ENCODE assay signal across 9 mouse cellular contexts in the genomic region with DNA sequence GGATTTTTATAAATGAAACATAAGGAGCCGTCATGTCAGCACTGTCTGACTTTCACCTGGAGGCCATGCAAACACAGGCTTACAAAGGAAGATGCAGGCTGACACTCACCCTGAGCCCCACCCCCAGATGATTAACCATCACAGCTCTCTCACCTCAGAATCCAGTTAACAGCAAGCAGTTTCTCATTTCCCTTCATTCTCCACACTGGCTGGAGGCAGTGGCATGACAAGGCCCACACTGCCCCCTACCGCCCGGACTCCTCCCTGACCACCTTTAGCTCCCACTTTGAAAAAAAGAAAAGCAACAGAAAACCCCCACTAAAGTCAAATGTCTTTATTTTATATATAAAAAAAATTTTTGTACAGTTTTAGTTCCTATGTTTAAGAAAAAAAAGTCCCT. TPM values are rescaled to one million over a fixed set of nuclear protein-coding genes. Genes with fewer than 3 reads are reported as not detected.
A peak's percentile ranks its signal among the peaks of the same experiment; 100 is the strongest.
DNase-seq lines count a peak whose midpoint lies in the region; ATAC-seq and TF ChIP-seq lines count a peak whose summit lies in the region.
"Had no signal": no experiment of that assay in that cellular context is flagged by ENCODE, and none has a peak within 500 bp of the region (broad histone marks: within the 10 kb centered on the region; RNA-seq: fewer than 3 reads in every experiment).

No protein-coding gene starts in this region.

- TF ChIP-seq EP300 in stomach, postnatal 0 days (optimal IDR thresholded peaks at IDR 0.05), result no peak

- H3K4me2 ChIP-seq in intestine, embryonic 15.5 days (replicated peaks), result no peak overlapping the region
- H3K4me2 ChIP-seq in limb, embryonic 11.5 days (ENCODE audit: low read depth, severe bottlenecking), result no peak overlapping the region
- no peak overlapping the region for H3K4me2 ChIP-seq in stomach, postnatal 0 days (replicated peaks; ENCODE audit: low read depth)

- H3K4me1 ChIP-seq in cerebellum, adult 2 months (ENCODE audit: control insufficient read depth, insufficient read depth, low read length), result 0 out of 2 replicates have a peak, but pooled peaks cover 3% of the 10 kb centered on the region
- no peaks in the 10 kb centered on the region for H3K4me1 ChIP-seq in embryonic fibroblast, embryonic 13.5 days (ENCODE audit: control insufficient read depth, insufficient read depth, low read length)
- no peaks in the 10 kb centered on the region for H3K4me1 ChIP-seq in intestine, embryonic 15.5 days (replicated peaks)
- no peaks in the 10 kb centered on the region for H3K4me1 ChIP-seq in limb, embryonic 11.5 days (ENCODE audit: control insufficient read depth, insufficient read depth, low read length)
- no peaks in the 10 kb centered on the region for H3K4me1 ChIP-seq in stomach, postnatal 0 days (replicated peaks; ENCODE audit: control insufficient read depth, insufficient read depth)

- TF ChIP-seq POLR2A in cerebellum, adult 2 months (IDR thresholded peaks at IDR 0.05; ENCODE audit: borderline replicate concordance, insufficient read depth, low read length), result no peak
- no peak for TF ChIP-seq POLR2A in embryonic fibroblast, embryonic 13.5 days (IDR thresholded peaks at IDR 0.05; ENCODE audit: low read depth, low read length)

- no peak for DNase-seq in cerebellum, adult 2 months
- no peak for DNase-seq in cerebellum, adult 9-11 months
- peak; percentile 75 for DNase-seq in NIH3T3 (ENCODE audit: low read depth)
- peak; percentile 65 for DNase-seq in limb, embryonic 11.5 days (ENCODE audit: low spot score)
- peak; percentile 30 to 72 for DNase-seq in monocyte, adult 2 months (ENCODE audit: low read depth in 1 of 2, low spot score in 2 of 2)
- DNase-seq in stomach, postnatal 0 days (ENCODE audit: low spot score), result peak; percentile 69

- 69% methylated on average over 3 of the region's 3 CpGs for WGBS in cerebellum, adult 2 months
- 47% methylated on average over 3 of the region's 3 CpGs for WGBS in intestine, embryonic 15.5 days
- 57% methylated on average over 3 of the region's 3 CpGs for WGBS in limb, embryonic 11.5 days
- WGBS in stomach, postnatal 0 days, result 52% methylated on average over 3 of the region's 3 CpGs

- no peaks in the 10 kb centered on the region; the same call in 1 of the 2 replicates for H3K36me3 ChIP-seq in intestine, embryonic 15.5 days
- H3K36me3 ChIP-seq in limb, embryonic 11.5 days (ENCODE audit: control insufficient read depth, insufficient read depth, low read length), result peaks cover 6% of the 10 kb centered on the region
- H3K36me3 ChIP-seq in stomach, postnatal 0 days (ENCODE audit: control insufficient read depth, insufficient read depth, low read length), result no peaks in the 10 kb centered on the region; the same call in 1 of the 2 replicates
- H3K36me3 ChIP-seq: G1E had no signal

- TF ChIP-seq CTCF in cerebellum, adult 2 months (IDR thresholded peaks at IDR 0.05; ENCODE audit: borderline replicate concordance, insufficient read depth, low read depth, low read length), result peak; percentile 41; the same call in 1 of the 2 replicates
- TF ChIP-seq CTCF in embryonic fibroblast, embryonic 13.5 days (IDR thresholded peaks at IDR 0.05; ENCODE audit: borderline replicate concordance, insufficient read depth, low read length), result peak; percentile 54
- peak; percentile 70 for TF ChIP-seq CTCF in stomach, postnatal 0 days (IDR thresholded peaks at IDR 0.05; ENCODE audit: low read depth)

- no peaks in the 10 kb centered on the region for H3K9me3 ChIP-seq in intestine, embryonic 15.5 days
- H3K9me3 ChIP-seq in limb, embryonic 11.5 days (ENCODE audit: control insufficient read depth, low read length), result no peaks in the 10 kb centered on the region
- H3K9me3 ChIP-seq in stomach, postnatal 0 days (ENCODE audit: control insufficient read depth, low read length), result no peaks in the 10 kb centered on the region

- no peak overlapping the region for H3K9ac ChIP-seq in intestine, embryonic 15.5 days
- no peak overlapping the region for H3K9ac ChIP-seq in limb, embryonic 11.5 days (ENCODE audit: low read length)
- no peak overlapping the region for H3K9ac ChIP-seq in stomach, postnatal 0 days (ENCODE audit: low read length)

- ATAC-seq in intestine, embryonic 15.5 days, result 0 out of 2 replicates have a peak, but pooled peaks have one; percentile 41
- no peak; the same call in 1 of the 2 replicates for ATAC-seq in limb, embryonic 11.5 days (ENCODE audit: insufficient number of reproducible peaks, low FRiP score, low TSS enrichment, low read depth)
- ATAC-seq in stomach, postnatal 0 days (ENCODE audit: low FRiP score, low TSS enrichment), result 0 out of 2 replicates have a peak, but pooled peaks have one; percentile 47

- H3K4me3 ChIP-seq in cerebellum, adult 2 months (replicated peaks; ENCODE audit: insufficient read depth, low read depth, low read length), result no peak overlapping the region
- H3K4me3 ChIP-seq in embryonic fibroblast, embryonic 13.5 days (ENCODE audit: insufficient read depth, low read length), result no peak overlapping the region
- no peak overlapping the region for H3K4me3 ChIP-seq in intestine, embryonic 15.5 days (replicated peaks)
- no peak overlapping the region for H3K4me3 ChIP-seq in limb, embryonic 11.5 days (ENCODE audit: low read depth, low read length)
- no peak overlapping the region for H3K4me3 ChIP-seq in stomach, postnatal 0 days (ENCODE audit: low read depth, low read length)

- no peaks in the 10 kb centered on the region for H3K27me3 ChIP-seq in cerebellum, adult 2 months (ENCODE audit: control insufficient read depth, insufficient read depth, low read length)
- no peaks in the 10 kb centered on the region for H3K27me3 ChIP-seq in intestine, embryonic 15.5 days (replicated peaks)
- H3K27me3 ChIP-seq in limb, embryonic 11.5 days (ENCODE audit: control insufficient read depth, insufficient read depth, low read length), result no peaks in the 10 kb centered on the region
- H3K27me3 ChIP-seq in stomach, postnatal 0 days (ENCODE audit: control insufficient read depth, insufficient read depth, low read length), result no peaks in the 10 kb centered on the region

- H3K27ac ChIP-seq in cerebellum, adult 2 months (ENCODE audit: insufficient read depth, low read length), result no peak overlapping the region
- no peak overlapping the region for H3K27ac ChIP-seq in embryonic fibroblast, embryonic 13.5 days (ENCODE audit: insufficient read depth, low read length)
- no peak overlapping the region for H3K27ac ChIP-seq in intestine, embryonic 15.5 days
- no peak overlapping the region for H3K27ac ChIP-seq in limb, embryonic 11.5 days (replicated peaks; ENCODE audit: low read depth, low read length)
- no peak overlapping the region for H3K27ac ChIP-seq in stomach, postnatal 0 days (replicated peaks)

RNA-seq across cellular contexts. Expression of gene Vangl2, which starts 27.6 kb away (rescaled TPM):
- 10.5 and 13.1 TPM in 2 replicates for polyA plus RNA-seq in cerebellum, adult 2 months (2012; rRNA removed)
- 9.1 and 12.3 TPM in 2 replicates for polyA plus RNA-seq in embryonic fibroblast, embryonic 13.5 days (2011; ENCODE audit: insufficient read length, low read depth, missing spikeins)
- 8.9 and 10.1 TPM in 2 replicates for polyA plus RNA-seq in intestine, embryonic 15.5 days (2015; fragmentation: Nextera tagmentation; extraction: Ambion mirVana)
- 23.3 and 26.3 TPM in 2 replicates for polyA plus RNA-seq in limb, embryonic 11.5 days (2014; fragmentation: Nextera tagmentation; extraction: Ambion mirVana)
- polyA plus RNA-seq in stomach, postnatal 0 days (2015; fragmentation: Nextera tagmentation; extraction: Ambion mirVana), result 5.2 and 5.4 TPM in 2 replicates
- polyA plus RNA-seq: G1E had no signal

RNA-seq across cellular contexts. Expression of gene Nhlh1, which starts 56.7 kb away (rescaled TPM):
- 0.05 and 0.07 TPM in 2 replicates for polyA plus RNA-seq in cerebellum, adult 2 months (2012; rRNA removed)
- polyA plus RNA-seq in embryonic fibroblast, embryonic 13.5 days (2011; ENCODE audit: insufficient read length, low read depth, missing spikeins), result not detected in 2 replicates
- 0.06 and 0.09 TPM in 2 replicates for polyA plus RNA-seq in intestine, embryonic 15.5 days (2015; fragmentation: Nextera tagmentation; extraction: Ambion mirVana)
- not detected in 2 replicates for polyA plus RNA-seq in limb, embryonic 11.5 days (2014; fragmentation: Nextera tagmentation; extraction: Ambion mirVana)
- not detected in 2 replicates for polyA plus RNA-seq in stomach, postnatal 0 days (2015; fragmentation: Nextera tagmentation; extraction: Ambion mirVana)

Comparison
In these comparisons a context has a peak if more than half of its experiments do, and no peak if none do; other contexts are left out.
1. DNase-seq: peak in NIH3T3 (single experiment), limb, embryonic 11.5 days (single experiment), monocyte, adult 2 months (2 of 2) and stomach, postnatal 0 days (single experiment); none in cerebellum, adult 2 months (0 of 2) and cerebellum, adult 9-11 months (single experiment).
2. Peak in every context shown above with its lines, with median percentiles within 50 percentile points of each other: CTCF ChIP-seq.